Mouse (Mus musculus): ENCODE measurements around the gene Gm10964.

GRCm38 (mm10) chr3:103746711-103747110, 7.5 kb downstream of the Gm10964 start:
- TF ChIP-seq CTCF (IDR thresholded peaks at IDR 0.05; ENCODE audit: low read depth, low read length) (no peak), POLR2A (IDR thresholded peaks at IDR 0.05; ENCODE audit: borderline replicate concordance, low read depth, low read length) (no peak)
